Mouse (Mus musculus) lung, adult 2 months (tissue): ENCODE data around the gene Cwc27.

Source experiments
- CTCF ChIP-seq: fragments of 200-500 bp; IDR thresholded peaks from 2 replicates; pipeline ENCODE4 v1.5.1; 2011; ENCODE audit warnings: mild to moderate bottlenecking, low read length, control low read depth; ENCODE audit not compliant: insufficient read depth
- POLR2A ChIP-seq: fragments of 200-500 bp; IDR thresholded peaks from 2 replicates; pipeline ENCODE4 v1.6.1; 2011; ENCODE audit warnings: low read depth, mild to moderate bottlenecking, control low read depth, low read length, borderline replicate concordance; ENCODE audit errors: extremely low read depth

DNA sequence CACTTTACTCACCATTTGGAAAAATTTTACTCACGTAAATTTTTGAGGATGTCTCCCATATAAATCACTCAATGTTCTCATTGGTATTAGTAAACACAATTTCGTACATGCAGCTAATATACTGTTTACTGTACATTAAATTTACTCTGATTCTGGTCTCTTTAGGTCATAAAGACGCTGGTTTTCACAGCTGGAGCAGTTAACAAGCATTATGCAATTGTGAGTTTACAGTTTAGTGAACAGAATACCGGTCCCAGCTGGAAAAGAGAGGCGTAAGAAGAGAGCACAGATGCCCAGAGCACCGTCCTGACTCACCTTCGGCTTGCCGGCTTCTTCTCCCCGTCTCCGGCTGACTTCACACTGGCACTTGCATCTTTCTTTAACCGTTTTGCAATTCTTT lies 24.8 kb downstream of the Cwc27 start, which contains the start of gene Srek1ip1:
- TF ChIP-seq POLR2A (no peak), CTCF (no peak)
